ENCODE assay signal across 11 mouse cellular contexts in the genomic region with DNA sequence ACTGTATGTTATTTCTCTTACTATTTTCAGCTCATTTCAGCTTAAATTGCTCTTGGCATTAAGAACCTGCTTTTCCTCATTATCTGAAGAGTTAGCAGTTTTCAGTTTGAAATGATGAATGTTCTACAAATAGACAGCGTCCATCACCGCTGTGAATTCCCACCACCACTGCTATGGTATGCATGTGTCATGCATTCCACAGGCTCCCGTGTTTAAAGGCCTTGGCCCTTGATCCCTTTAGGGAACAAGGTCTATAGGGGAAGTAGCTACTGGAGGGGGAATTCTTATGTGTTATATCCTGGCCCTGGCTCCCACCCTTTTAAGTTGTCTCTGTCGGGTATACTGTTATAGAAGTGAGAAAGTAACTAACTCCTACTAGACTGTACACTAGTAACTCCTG.
A peak's percentile ranks its signal among the peaks of the same experiment; 100 is the strongest.
DNase-seq lines count a peak whose midpoint lies in the region; ATAC-seq and TF ChIP-seq lines count a peak whose summit lies in the region.
"Had no signal": no experiment of that assay in that cellular context is flagged by ENCODE, and none has a peak within 500 bp of the region (broad histone marks: within the 10 kb centered on the region; RNA-seq: fewer than 3 reads in every experiment).

No protein-coding gene starts in this region.

- TF ChIP-seq CTCF in Patski (IDR thresholded peaks at IDR 0.05) = no peak

- POLR2A ChIA-PET in Patski (lab: Charles Lee) = interaction anchor here (1.3 kb wide), 1 partner anchor 13 kb away, joined by 3 read pairs; no protein-coding TSS in a partner anchor

- H3K27me3 ChIP-seq in kidney, embryonic 15.5 days = no peaks in the 10 kb centered on the region
- no peaks in the 10 kb centered on the region for H3K27me3 ChIP-seq in Patski
- no peaks in the 10 kb centered on the region for H3K27me3 ChIP-seq in embryonic facial prominence, embryonic 10.5 days (replicated peaks; ENCODE audit: low read depth, poor library complexity, severe bottlenecking)
- no peaks in the 10 kb centered on the region for H3K27me3 ChIP-seq in liver, embryonic 15.5 days
- H3K27me3 ChIP-seq: forebrain, embryonic 13.5 days; midbrain, embryonic 12.5 days had no signal

- H3K9me3 ChIP-seq in kidney, embryonic 15.5 days (replicated peaks) = no peaks in the 10 kb centered on the region
- no peaks in the 10 kb centered on the region for H3K9me3 ChIP-seq in embryonic facial prominence, embryonic 10.5 days
- H3K9me3 ChIP-seq in liver, embryonic 15.5 days (replicated peaks) = no peaks in the 10 kb centered on the region
- H3K9me3 ChIP-seq: forebrain, embryonic 13.5 days; midbrain, embryonic 12.5 days had no signal

- peak overlapping the region; percentile 85 for H3K27ac ChIP-seq in kidney, embryonic 15.5 days
- peak overlapping the region; percentile 19; the same call in 1 of the 2 replicates for H3K27ac ChIP-seq in embryonic facial prominence, embryonic 10.5 days (replicated peaks)
- H3K27ac ChIP-seq in liver, embryonic 15.5 days (replicated peaks) = peak overlapping the region; percentile 99
- H3K27ac ChIP-seq: forebrain, embryonic 13.5 days; midbrain, embryonic 12.5 days had no signal

- DNase-seq in kidney, postnatal 25 days = no peak
- DNase-seq in Patski (ENCODE audit: low read depth, low spot score) = no peak
- DNase-seq in embryonic facial prominence, embryonic 10.5 days (ENCODE audit: low spot score) = no peak
- DNase-seq in cerebellum, adult 11-12 months = no peak
- DNase-seq: gastrocnemius, postnatal 36 days; right cerebral cortex, postnatal 4 days had no signal

- H3K4me2 ChIP-seq in kidney, embryonic 15.5 days = peak overlapping the region; percentile 32; the same call in 1 of the 2 replicates
- peak overlapping the region; percentile 71 for H3K4me2 ChIP-seq in liver, embryonic 15.5 days
- H3K4me2 ChIP-seq: forebrain, embryonic 13.5 days; midbrain, embryonic 12.5 days had no signal

- WGBS in kidney, embryonic 15.5 days = 37% methylated on average over 4 of the region's 4 CpGs
- 61% methylated on average over 4 of the region's 4 CpGs for WGBS in embryonic facial prominence, embryonic 10.5 days
- WGBS in liver, embryonic 15.5 days (ENCODE audit: insufficient replicate concordance) = 40% methylated on average over 4 of the region's 4 CpGs

- CTCF ChIA-PET in Patski (lab: Charles Lee) = interaction anchor here (0.9 to 4.0 kb wide), 7 partner anchors 9 to 210 kb away, joined by 3 to 22 read pairs (median 5); partner anchors contain the start of gene Sgms1

- peak; percentile 42; the same call in 1 of the 2 replicates for ATAC-seq in kidney, embryonic 15.5 days (replicated peaks; ENCODE audit: low FRiP score)
- peak; percentile 61 for ATAC-seq in Patski
- ATAC-seq in liver, embryonic 15.5 days (ENCODE audit: insufficient read depth) = peak; percentile 13
- ATAC-seq in megakaryocyte-erythroid progenitor cell, adult 5-6 weeks (replicated peaks; ENCODE audit: low FRiP score, low TSS enrichment, poor library complexity, severe bottlenecking) = no peak
- ATAC-seq: forebrain, embryonic 13.5 days had no signal

- in situ Hi-C loops in Patski (cut with MboI; ENCODE audit: low pct_unique_long_range_greater_than_20kb) = loop anchor here (5.0 kb wide), 1 partner anchor 143 kb away; no protein-coding TSS in a partner anchor

- H3K9ac ChIP-seq in kidney, embryonic 15.5 days = no peak overlapping the region
- peak overlapping the region; percentile 56 for H3K9ac ChIP-seq in liver, embryonic 15.5 days
- H3K9ac ChIP-seq: forebrain, embryonic 13.5 days; midbrain, embryonic 12.5 days had no signal

- peaks cover 38% of the 10 kb centered on the region for H3K4me1 ChIP-seq in kidney, embryonic 15.5 days
- peaks cover 16% of the 10 kb centered on the region for H3K4me1 ChIP-seq in embryonic facial prominence, embryonic 10.5 days
- H3K4me1 ChIP-seq in liver, embryonic 15.5 days (replicated peaks) = peaks cover 95% of the 10 kb centered on the region
- H3K4me1 ChIP-seq: forebrain, embryonic 13.5 days; midbrain, embryonic 12.5 days had no signal

- no peak overlapping the region for H3K4me3 ChIP-seq in kidney, embryonic 15.5 days (replicated peaks)
- H3K4me3 ChIP-seq in embryonic facial prominence, embryonic 10.5 days = no peak overlapping the region
- H3K4me3 ChIP-seq in liver, embryonic 15.5 days (replicated peaks) = peak overlapping the region; percentile 39
- H3K4me3 ChIP-seq: forebrain, embryonic 13.5 days; midbrain, embryonic 12.5 days had no signal

- 0 out of 2 replicates have a peak, but pooled peaks cover 3% of the 10 kb centered on the region for H3K36me3 ChIP-seq in kidney, embryonic 15.5 days
- H3K36me3 ChIP-seq in embryonic facial prominence, embryonic 10.5 days (replicated peaks) = no peaks in the 10 kb centered on the region
- peaks cover 10% of the 10 kb centered on the region; the same call in 1 of the 2 replicates for H3K36me3 ChIP-seq in liver, embryonic 15.5 days (replicated peaks)
- H3K36me3 ChIP-seq: midbrain, embryonic 12.5 days had no signal

Comparison
In these comparisons a context has a peak if more than half of its experiments do, and no peak if none do; other contexts are left out.
1. H3K27ac ChIP-seq: peak in every context shown above with its lines; median percentile 99 in liver, embryonic 15.5 days; 85 in kidney, embryonic 15.5 days; 19 in embryonic facial prominence, embryonic 10.5 days.